Mouse (Mus musculus) midbrain, embryonic 16.5 days (tissue): ENCODE measurements around the gene Rapsn. TPM values are rescaled to one million over a fixed set of nuclear protein-coding genes. Genes with fewer than 3 reads are reported as not detected.

Experiments
- ATAC-seq: fragments of 200-750 bp; cut with Nextera tagmentation; 2 replicates; pipeline ENCODE4 v1.8.0; 2017; ENCODE audit warnings: moderate TSS enrichment
- H3K27ac ChIP-seq: fragments of 300-500 bp; sonication (generic); 2 replicates; pipeline ENCODE4 v1.5.1; 2014; ENCODE audit warnings: mild to moderate bottlenecking, low read length, mixed read lengths
- H3K27me3 ChIP-seq: fragments of 300-500 bp; sonication (generic); 2 replicates; pipeline ENCODE4 v1.6.1; 2014; ENCODE audit warnings: low read depth, low read length, mixed read lengths; ENCODE audit not compliant: control insufficient read depth, insufficient read depth
- H3K36me3 ChIP-seq: fragments of 300-500 bp; sonication (generic); 2 replicates; pipeline ENCODE4 v1.6.1; 2014; ENCODE audit warnings: mild to moderate bottlenecking, low read length, moderate library complexity, mixed read lengths; ENCODE audit not compliant: control insufficient read depth, insufficient read depth
- H3K4me1 ChIP-seq: fragments of 300-500 bp; sonication (generic); 2 replicates; pipeline ENCODE4 v1.6.1; 2014; ENCODE audit warnings: mild to moderate bottlenecking, low read length, mixed read lengths; ENCODE audit not compliant: control insufficient read depth, insufficient read depth
- H3K4me2 ChIP-seq: fragments of 300-500 bp; sonication (generic); 2 replicates; pipeline ENCODE4 v1.6.1; 2014; ENCODE audit warnings: mild to moderate bottlenecking, low read length, mixed read lengths
- H3K4me3 ChIP-seq: fragments of 300-500 bp; sonication (generic); 2 replicates; pipeline ENCODE4 v1.5.1; 2014; ENCODE audit warnings: low read depth, mild to moderate bottlenecking, low read length, moderate library complexity, mixed read lengths
- H3K9ac ChIP-seq: fragments of 300-500 bp; sonication (generic); 2 replicates; pipeline ENCODE4 v1.6.1; 2014; ENCODE audit warnings: low read depth, low read length, mixed read lengths
- H3K9me3 ChIP-seq: fragments of 300-500 bp; sonication (generic); replicated peaks from 2 replicates; pipeline ENCODE4 v1.6.1; 2014; ENCODE audit warnings: mild to moderate bottlenecking, low read length, mixed read lengths; ENCODE audit not compliant: control insufficient read depth, poor library complexity, severe bottlenecking
- WGBS: fragments of 180-500 bp; shearing (Covaris S2); extraction: QIAGEN DNeasy Blood & Tissue Kit; methylation state at CpG from one replicate; pipeline ENCODE4 v1.1.7; 2014; 5-methylcytosine and 5-hydroxymethylcytosine counted together
- polyA plus RNA-seq: library from polyadenylated mRNA; unstranded; fragments of >200 nt; fragmentation: Nextera tagmentation; extraction: Ambion mirVana; gene quantifications from 2 replicates; pipeline ENCODE4 v1.2.1, GENCODE M21; 2015

The Rapsn gene
- polyA plus RNA-seq, 1 experiment from 2014 or later: 0.64 TPM

DNA sequence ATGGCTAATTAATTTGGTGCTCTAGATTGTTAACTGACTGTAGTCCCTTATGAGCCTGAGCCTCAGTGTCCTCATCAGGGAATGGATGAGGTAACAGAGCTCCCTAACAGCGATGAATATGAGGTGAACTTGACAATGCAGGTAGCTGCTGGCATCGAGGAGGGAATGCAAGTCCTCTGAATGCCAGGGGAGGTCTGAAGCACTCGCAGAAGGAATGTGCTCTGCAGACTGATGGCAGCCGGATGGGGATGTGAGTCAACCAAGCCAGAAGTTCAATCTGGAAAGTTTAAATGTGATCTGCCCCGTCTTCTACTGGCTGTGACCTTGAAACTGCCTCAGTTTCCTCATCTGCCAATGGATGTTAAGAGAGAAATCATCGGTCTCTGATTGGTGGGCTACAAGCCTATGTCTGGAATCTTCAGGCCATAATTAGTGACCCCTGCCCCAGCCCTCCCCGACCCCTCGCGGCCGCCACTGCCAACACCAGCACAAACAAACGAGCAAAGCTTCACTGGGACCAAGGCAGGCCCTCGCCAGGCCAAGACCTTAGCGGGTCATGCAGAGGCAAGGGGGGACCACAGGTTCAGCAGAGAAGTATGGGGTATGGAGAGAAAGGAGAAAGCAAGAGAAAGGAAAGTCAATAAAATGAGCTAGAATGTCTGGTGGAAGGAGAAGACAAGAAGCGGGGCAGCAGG, 34.0 kb downstream of the Rapsn start:
- Histone ChIP-seq H3K27ac (peak overlapping the region; percentile 80), H3K4me2 (peak overlapping the region; percentile 81), H3K4me3 (peak overlapping the region; percentile 79), H3K9me3 (no peaks in the 10 kb centered on the region), H3K9ac (peak overlapping the region; percentile 82), H3K27me3 (no peaks in the 10 kb centered on the region), H3K36me3 (peaks cover 8% of the 10 kb centered on the region), H3K4me1 (peaks cover 24% of the 10 kb centered on the region)
- ATAC-seq: peak; percentile 18; the same call in 1 of the 2 replicates
- WGBS: 15% methylated on average over 14 of the region's 14 CpGs

DNA sequence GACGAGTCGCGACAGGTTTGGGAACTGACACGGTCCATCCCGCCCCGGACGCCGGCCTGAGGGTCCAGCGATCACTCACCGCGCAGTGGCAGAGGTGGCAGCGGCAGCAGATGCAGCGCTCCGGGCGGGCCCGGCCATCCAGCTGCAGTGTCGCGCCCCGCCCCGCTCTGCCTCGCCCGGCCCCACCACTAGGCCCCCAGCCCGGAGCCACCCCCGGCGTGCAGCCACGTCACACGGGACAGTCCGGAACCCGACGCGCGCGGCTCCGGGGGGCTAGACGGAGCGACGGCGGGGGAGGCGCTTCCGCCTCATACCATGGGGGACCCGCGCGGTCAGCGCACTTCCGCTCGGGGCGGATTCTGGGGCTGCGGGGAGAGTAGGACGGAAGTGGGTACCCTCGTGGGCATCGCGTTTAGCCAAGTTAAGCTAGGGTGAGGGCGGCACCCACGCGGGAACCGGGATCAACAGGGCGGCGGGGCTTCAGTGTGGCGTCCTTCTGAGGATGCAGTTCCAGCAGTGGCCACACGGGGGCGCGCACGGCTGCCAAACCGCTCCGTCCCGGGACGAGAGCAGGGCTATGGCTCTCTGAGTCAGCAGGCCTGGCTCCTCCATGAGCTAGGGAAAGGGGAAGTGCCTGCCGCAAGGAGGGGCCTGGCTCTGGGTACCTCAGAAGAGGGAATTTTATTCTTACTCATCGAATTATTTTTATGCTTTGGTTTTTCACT, 34.8 kb downstream of the Rapsn start, which contains the start of gene Slc39a13:
Slc39a13 (minus strand) TSS at position 342 of the 725 bp plus-strand sequence.
- WGBS: under 1% methylated on average over 67 of the region's 69 CpGs
- Histone ChIP-seq H3K36me3 (peaks cover 8% of the 10 kb centered on the region), H3K4me1 (peaks cover 24% of the 10 kb centered on the region), H3K27ac (peak within 1 kb of the TSS; percentile 80), H3K4me2 (peak within 1 kb of the TSS; percentile 81), H3K4me3 (peak within 1 kb of the TSS; percentile 79), H3K9me3 (no peaks in the 10 kb centered on the region), H3K27me3 (no peaks in the 10 kb centered on the region), H3K9ac (peak within 1 kb of the TSS; percentile 82)
- ATAC-seq: peak; percentile 97

- ATAC-seq: peak; percentile 16
- H3K9me3 ChIP-seq: no peaks in the 10 kb centered on the region
- peak overlapping the region; percentile 81 for H3K4me2 ChIP-seq
- peak overlapping the region; percentile 82 for H3K9ac ChIP-seq
- H3K36me3 ChIP-seq: peaks cover 6% of the 10 kb centered on the region; the same call in 1 of the 2 replicates
- peak overlapping the region; percentile 79 for H3K4me3 ChIP-seq
- H3K27ac ChIP-seq: peak overlapping the region; percentile 80
- no peaks in the 10 kb centered on the region for H3K27me3 ChIP-seq
- 87% methylated on average over 10 of the region's 10 CpGs for WGBS
- H3K4me1 ChIP-seq: peaks cover 24% of the 10 kb centered on the region
Measured at GRCm38 (mm10) chr2:91071059-91071458, 35.6 kb downstream of the Rapsn start.

GRCm38 (mm10) chr2:91072092-91072491, 36.7 kb downstream of the Rapsn start:
- H3K9me3 ChIP-seq: no peaks in the 10 kb centered on the region
- peaks cover 24% of the 10 kb centered on the region for H3K4me1 ChIP-seq
- H3K36me3 ChIP-seq: no peaks in the 10 kb centered on the region
- ATAC-seq: no peak
- no peak overlapping the region for H3K4me3 ChIP-seq
- H3K9ac ChIP-seq: no peak overlapping the region
- no peak overlapping the region for H3K27ac ChIP-seq
- no peaks in the 10 kb centered on the region for H3K27me3 ChIP-seq
- no peak overlapping the region for H3K4me2 ChIP-seq
- WGBS: 42% methylated on average over 1 of the region's 1 CpGs

- Histone ChIP-seq H3K4me2 (peak overlapping the region; percentile 86), H3K27ac (no peak overlapping the region), H3K9ac (peak overlapping the region; percentile 80), H3K36me3 (no peaks in the 10 kb centered on the region), H3K4me1 (0 out of 2 replicates have a peak, but pooled peaks cover 5% of the 10 kb centered on the region), H3K9me3 (no peaks in the 10 kb centered on the region), H3K4me3 (peak overlapping the region; percentile 52), H3K27me3 (no peaks in the 10 kb centered on the region)
- ATAC-seq: peak; percentile 66; the same call in 1 of the 2 replicates
- WGBS: 13% methylated on average over 12 of the region's 12 CpGs
Measured at GRCm38 (mm10) chr2:91077957-91078313, 42.5 kb downstream of the Rapsn start.

DNA sequence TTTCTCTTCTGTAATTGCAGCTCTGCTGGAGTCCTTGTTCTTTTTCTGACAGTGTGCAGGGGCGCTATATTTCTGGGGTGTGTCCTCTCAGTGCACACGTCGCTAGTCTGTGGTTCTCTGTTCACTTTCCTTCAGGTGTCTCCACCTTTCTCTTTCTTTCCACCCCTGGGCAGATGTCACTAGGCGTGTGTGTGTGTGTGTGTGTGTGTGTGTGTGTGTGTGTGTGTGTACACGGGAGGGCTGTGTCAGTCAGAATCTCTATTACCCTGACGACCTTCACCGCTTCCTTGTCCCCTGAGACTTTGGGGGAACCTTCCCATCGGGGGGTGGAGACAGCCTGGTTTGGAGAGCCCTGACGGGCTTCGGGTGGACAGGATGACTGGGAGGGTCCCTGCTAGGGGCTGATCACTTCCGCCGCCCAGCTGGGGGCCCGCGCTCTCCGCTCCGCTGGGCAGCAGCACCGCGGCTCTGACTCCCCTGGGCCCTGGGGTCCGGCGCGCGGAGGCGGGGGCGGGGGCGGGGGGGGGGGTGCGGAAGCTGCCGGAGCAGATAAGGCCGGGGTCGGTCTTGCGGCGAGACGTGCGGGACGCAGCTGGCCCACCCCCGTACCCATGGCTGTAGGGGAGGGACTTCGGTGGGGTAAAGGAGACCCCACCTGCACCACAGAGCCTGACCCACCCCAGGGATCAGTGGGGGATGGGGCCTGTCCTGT, 43.0 kb downstream of the Rapsn start:
- H3K4me3 ChIP-seq: peak overlapping the region; percentile 52
- peak overlapping the region; percentile 47; the same call in 1 of the 2 replicates for H3K27ac ChIP-seq
- no peaks in the 10 kb centered on the region for H3K36me3 ChIP-seq
- ATAC-seq: peak; percentile 78
- 0 out of 2 replicates have a peak, but pooled peaks cover 5% of the 10 kb centered on the region for H3K4me1 ChIP-seq
- H3K27me3 ChIP-seq: no peaks in the 10 kb centered on the region
- WGBS: under 1% methylated on average over 27 of the region's 36 CpGs
- peak overlapping the region; percentile 86 for H3K4me2 ChIP-seq
- H3K9ac ChIP-seq: peak overlapping the region; percentile 80
- no peaks in the 10 kb centered on the region for H3K9me3 ChIP-seq

DNA sequence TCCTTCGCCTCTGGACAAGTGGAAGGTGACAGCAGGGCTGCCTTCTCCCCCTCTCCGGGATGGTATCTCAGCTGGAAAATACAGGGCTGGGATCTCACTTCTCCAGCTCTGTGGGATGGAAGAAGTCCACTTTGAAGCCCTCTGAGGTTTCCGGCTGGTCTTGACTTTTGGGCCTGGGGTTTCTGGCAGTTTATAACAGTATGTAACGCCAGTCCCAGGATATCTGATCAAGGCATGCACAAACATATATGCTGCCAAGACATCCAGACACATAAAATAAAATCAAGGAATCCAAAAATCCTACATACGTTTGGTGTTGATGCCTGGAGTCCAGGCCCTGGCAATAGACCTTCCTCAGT, 43.6 kb downstream of the Rapsn start:
- H3K4me3 ChIP-seq: peak overlapping the region; percentile 52
- no peak overlapping the region; the same call in 1 of the 2 replicates for H3K27ac ChIP-seq
- H3K4me2 ChIP-seq: peak overlapping the region; percentile 86
- WGBS: 30% methylated on average over 5 of the region's 5 CpGs
- H3K9ac ChIP-seq: peak overlapping the region; percentile 80
- H3K4me1 ChIP-seq: 0 out of 2 replicates have a peak, but pooled peaks cover 5% of the 10 kb centered on the region
- ATAC-seq: no peak
- no peaks in the 10 kb centered on the region for H3K27me3 ChIP-seq
- H3K36me3 ChIP-seq: no peaks in the 10 kb centered on the region
- H3K9me3 ChIP-seq: no peaks in the 10 kb centered on the region

GRCm38 (mm10) chr2:91080784-91081513, 45.5 kb downstream of the Rapsn start:
- no peak overlapping the region for H3K4me2 ChIP-seq
- WGBS: 83% methylated on average over 8 of the region's 8 CpGs
- no peak overlapping the region for H3K4me3 ChIP-seq
- no peak overlapping the region for H3K27ac ChIP-seq
- H3K9me3 ChIP-seq: no peaks in the 10 kb centered on the region
- H3K27me3 ChIP-seq: no peaks in the 10 kb centered on the region
- no peak for ATAC-seq
- H3K36me3 ChIP-seq: no peaks in the 10 kb centered on the region
- H3K9ac ChIP-seq: no peak overlapping the region
- H3K4me1 ChIP-seq: 0 out of 2 replicates have a peak, but pooled peaks cover 5% of the 10 kb centered on the region
